Mouse (Mus musculus): ENCODE results near the gene Tnfsf13. TPM values are rescaled to one million over a fixed set of nuclear protein-coding genes. Genes with fewer than 3 reads are reported as not detected.
"Not testable (repeated sequence)": the region's sequence is repeated elsewhere in the genome, so short reads cannot be mapped to it uniquely, and the experiment has no call there.

Tnfsf13 gene
- polyA plus RNA-seq, 1 experiment from 2014 or later: 0.55 TPM

- Histone ChIP-seq H3K4me2 (replicated peaks) (no peak overlapping the region), H3K4me3 (replicated peaks; ENCODE audit: low read length) (no peak overlapping the region), H3K9me3 (ENCODE audit: control insufficient read depth, low read length) (no peaks in the 10 kb centered on the region), H3K36me3 (replicated peaks; ENCODE audit: control insufficient read depth, insufficient read depth) (no peaks in the 10 kb centered on the region), H3K9ac (no peak overlapping the region), H3K27me3 (ENCODE audit: control insufficient read depth, insufficient read depth, low read length) (no peaks in the 10 kb centered on the region), H3K27ac (no peak overlapping the region), H3K4me1 (replicated peaks; ENCODE audit: control insufficient read depth, insufficient read depth, low read length) (no peaks in the 10 kb centered on the region)
- DNase-seq (ENCODE audit: low spot score) (no peak), ATAC-seq (ENCODE audit: low FRiP score) (no peak)
- 88% methylated on average over 4 of the region's 4 CpGs for WGBS
Observed at GRCm38 (mm10) chr11:69707873-69708381, 22.3 kb upstream of the Tnfsf13 start.

DNA sequence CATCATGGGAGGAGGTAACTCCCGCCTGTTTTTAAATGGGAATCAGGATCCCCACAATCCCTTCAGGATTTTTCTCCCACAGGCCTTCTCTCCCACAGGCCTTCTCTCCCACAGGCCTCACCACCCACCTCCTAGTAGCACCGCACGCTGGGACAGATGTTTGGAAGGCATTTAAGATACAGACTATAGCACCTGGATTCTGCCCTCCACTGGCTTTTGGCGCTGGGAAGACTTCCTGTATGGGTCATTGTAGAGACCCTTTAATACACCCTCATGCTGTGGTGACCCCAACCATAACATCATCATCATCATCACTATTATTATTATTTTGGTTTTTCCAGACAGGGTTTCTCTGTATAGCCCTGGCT is 21.9 kb upstream of the Tnfsf13 start:
- H3K27ac ChIP-seq: no peak overlapping the region

DNA sequence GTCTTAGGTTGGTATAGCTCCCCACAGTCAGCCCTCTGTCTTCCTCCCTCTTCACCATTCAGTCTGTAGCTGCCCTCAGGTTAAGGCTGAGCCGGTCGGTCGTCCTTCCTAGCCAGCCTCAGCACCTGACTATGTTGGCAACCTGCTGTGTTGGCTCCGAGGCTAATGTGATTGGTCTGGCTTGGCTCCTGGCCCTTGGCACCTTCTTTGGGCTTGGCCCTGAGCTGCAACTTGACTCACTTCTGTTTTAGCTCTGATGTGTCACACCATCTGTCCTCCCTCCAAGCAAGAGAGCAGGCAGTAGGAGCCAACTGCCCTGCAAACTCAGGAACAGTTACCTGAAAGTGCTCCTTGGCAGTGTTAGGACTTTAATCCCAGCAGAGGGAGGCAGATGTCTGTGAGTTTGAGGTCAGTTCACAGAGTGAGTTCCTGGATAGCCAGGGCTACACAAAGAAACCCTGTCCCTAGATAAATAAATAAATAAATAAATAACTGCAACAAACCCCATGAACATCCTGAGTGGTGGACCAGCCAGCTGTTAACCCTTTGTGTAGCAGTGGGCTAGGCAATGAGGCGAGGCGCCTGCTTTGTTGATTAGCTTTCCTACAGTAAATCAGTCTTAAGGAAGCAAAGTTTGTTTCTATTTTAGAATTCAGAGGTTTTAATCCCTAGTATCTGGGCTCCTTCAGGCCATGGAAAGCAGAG is 21.3 kb upstream of the Tnfsf13 start:
- Histone ChIP-seq H3K4me3 (replicated peaks; ENCODE audit: low read length) (no peak overlapping the region), H3K27ac (no peak overlapping the region), H3K4me2 (replicated peaks) (no peak overlapping the region), H3K4me1 (replicated peaks; ENCODE audit: control insufficient read depth, insufficient read depth, low read length) (no peaks in the 10 kb centered on the region), H3K9ac (no peak overlapping the region), H3K27me3 (ENCODE audit: control insufficient read depth, insufficient read depth, low read length) (no peaks in the 10 kb centered on the region), H3K9me3 (ENCODE audit: control insufficient read depth, low read length) (no peaks in the 10 kb centered on the region), H3K36me3 (replicated peaks; ENCODE audit: control insufficient read depth, insufficient read depth) (no peaks in the 10 kb centered on the region)
- ATAC-seq (ENCODE audit: low FRiP score) (no peak), DNase-seq (ENCODE audit: low spot score) (no peak)
- WGBS: 50% methylated on average over 6 of the region's 6 CpGs

More for the DNA sequence above, 21.9 kb upstream of the Tnfsf13 start:
- 92% methylated on average over 4 of the region's 4 CpGs for WGBS
- Histone ChIP-seq H3K27me3 (ENCODE audit: control insufficient read depth, insufficient read depth, low read length) (no peaks in the 10 kb centered on the region), H3K4me1 (replicated peaks; ENCODE audit: control insufficient read depth, insufficient read depth, low read length) (no peaks in the 10 kb centered on the region), H3K36me3 (replicated peaks; ENCODE audit: control insufficient read depth, insufficient read depth) (no peaks in the 10 kb centered on the region), H3K9me3 (ENCODE audit: control insufficient read depth, low read length) (no peaks in the 10 kb centered on the region), H3K9ac (no peak overlapping the region), H3K4me3 (replicated peaks; ENCODE audit: low read length) (no peak overlapping the region), H3K4me2 (replicated peaks) (no peak overlapping the region)
- no peak for ATAC-seq (ENCODE audit: low FRiP score)
- no peak for DNase-seq (ENCODE audit: low spot score)

DNA sequence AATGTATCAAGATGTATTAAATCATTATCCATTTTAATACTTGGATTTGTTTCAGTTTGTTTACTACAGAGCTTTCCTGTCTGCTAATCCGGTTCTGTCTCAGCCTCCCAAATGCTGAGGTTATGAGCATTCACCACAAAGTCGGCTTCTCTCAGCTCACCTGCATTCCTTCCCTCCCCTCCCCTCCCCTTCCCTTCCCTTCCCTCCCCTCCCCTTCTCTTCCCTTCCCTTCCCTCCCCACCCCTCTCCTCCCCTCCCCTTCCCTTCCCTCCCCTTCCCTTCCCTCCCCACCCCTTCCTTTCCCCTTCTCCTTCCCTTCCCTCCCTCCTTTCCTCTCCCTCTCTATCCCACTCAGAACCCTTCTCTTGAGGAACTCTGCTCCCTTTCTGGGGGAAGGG is 19.0 kb upstream of the Tnfsf13 start:
- Histone ChIP-seq H3K36me3 (replicated peaks; ENCODE audit: control insufficient read depth, insufficient read depth) (no peaks in the 10 kb centered on the region), H3K4me1 (replicated peaks; ENCODE audit: control insufficient read depth, insufficient read depth, low read length) (no peaks in the 10 kb centered on the region), H3K4me3 (replicated peaks; ENCODE audit: low read length) (no peak overlapping the region), H3K27me3 (ENCODE audit: control insufficient read depth, insufficient read depth, low read length) (no peaks in the 10 kb centered on the region), H3K27ac (no peak overlapping the region), H3K9me3 (ENCODE audit: control insufficient read depth, low read length) (no peaks in the 10 kb centered on the region), H3K9ac (no peak overlapping the region), H3K4me2 (replicated peaks) (no peak overlapping the region)
- DNase-seq (ENCODE audit: low spot score) (no peak), ATAC-seq (ENCODE audit: low FRiP score) (no peak)
- WGBS: 57% methylated on average over 2 of the region's 2 CpGs

- Histone ChIP-seq H3K9ac (no peak overlapping the region), H3K27me3 (ENCODE audit: control insufficient read depth, insufficient read depth, low read length) (no peaks in the 10 kb centered on the region), H3K9me3 (ENCODE audit: control insufficient read depth, low read length) (no peaks in the 10 kb centered on the region), H3K4me1 (replicated peaks; ENCODE audit: control insufficient read depth, insufficient read depth, low read length) (no peaks in the 10 kb centered on the region), H3K4me2 (replicated peaks) (no peak overlapping the region), H3K27ac (no peak overlapping the region), H3K4me3 (replicated peaks; ENCODE audit: low read length) (no peak overlapping the region), H3K36me3 (replicated peaks; ENCODE audit: control insufficient read depth, insufficient read depth) (no peaks in the 10 kb centered on the region)
- ATAC-seq (ENCODE audit: low FRiP score): no peak
- DNase-seq (ENCODE audit: low spot score): no peak
- 67% methylated on average over 8 of the region's 8 CpGs for WGBS
Observed at GRCm38 (mm10) chr11:69703814-69704612, 18.4 kb upstream of the Tnfsf13 start.

DNA sequence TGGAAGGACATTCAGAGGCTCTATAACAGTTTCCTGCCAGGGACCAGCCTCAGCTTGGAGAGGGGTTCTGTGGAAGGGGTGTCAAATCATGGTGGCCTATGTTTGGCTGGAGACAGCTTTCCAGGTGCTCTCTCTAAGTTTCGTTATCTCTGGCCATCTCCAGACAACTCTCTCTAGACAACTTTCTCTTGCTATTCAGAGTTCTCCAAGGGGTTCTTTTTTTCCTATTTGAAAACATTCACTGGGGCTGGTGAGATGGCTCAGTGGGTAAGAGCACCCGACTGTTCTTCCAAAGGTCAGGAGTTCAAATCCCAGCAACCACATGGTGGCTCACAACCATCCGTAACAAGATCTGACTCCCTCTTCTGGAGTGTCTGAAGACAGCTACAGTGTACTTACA is 17.8 kb upstream of the Tnfsf13 start:
- H3K4me1 ChIP-seq (replicated peaks; ENCODE audit: control insufficient read depth, insufficient read depth, low read length); H3K27me3 ChIP-seq (ENCODE audit: control insufficient read depth, insufficient read depth, low read length); H3K4me3 ChIP-seq (replicated peaks; ENCODE audit: low read length); H3K9me3 ChIP-seq (ENCODE audit: control insufficient read depth, low read length); H3K27ac ChIP-seq; H3K4me2 ChIP-seq (replicated peaks); DNase-seq (ENCODE audit: low spot score); H3K36me3 ChIP-seq (replicated peaks; ENCODE audit: control insufficient read depth, insufficient read depth); H3K9ac ChIP-seq; ATAC-seq (ENCODE audit: low FRiP score): not testable (repeated sequence)
- WGBS: 56% methylated on average over 2 of the region's 3 CpGs

DNA sequence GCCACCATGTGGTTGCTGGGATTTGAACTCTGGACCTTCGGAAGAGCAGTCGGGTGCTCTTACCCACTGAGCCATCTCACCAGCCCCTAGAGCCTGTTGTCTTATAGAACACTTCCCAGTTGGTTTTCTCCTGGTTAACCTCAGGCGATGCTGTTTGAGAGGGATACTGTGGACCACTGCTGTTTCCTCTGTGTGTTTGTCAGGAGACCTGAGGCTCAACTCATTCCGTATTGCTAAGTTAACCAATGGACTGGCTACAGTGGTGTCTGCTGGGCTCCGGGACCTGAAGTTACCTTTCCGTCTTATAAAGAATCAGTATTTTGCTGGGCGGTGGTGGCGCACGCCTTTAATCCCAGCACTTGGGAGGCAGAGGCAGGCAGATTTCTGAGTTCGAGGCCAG is 17.3 kb upstream of the Tnfsf13 start:
- not testable (repeated sequence) for H3K4me3 ChIP-seq (replicated peaks; ENCODE audit: low read length); ATAC-seq (ENCODE audit: low FRiP score); DNase-seq (ENCODE audit: low spot score); H3K36me3 ChIP-seq (replicated peaks; ENCODE audit: control insufficient read depth, insufficient read depth); H3K4me2 ChIP-seq (replicated peaks); H3K9me3 ChIP-seq (ENCODE audit: control insufficient read depth, low read length); H3K27me3 ChIP-seq (ENCODE audit: control insufficient read depth, insufficient read depth, low read length); H3K9ac ChIP-seq; H3K4me1 ChIP-seq (replicated peaks; ENCODE audit: control insufficient read depth, insufficient read depth, low read length); H3K27ac ChIP-seq
- 95% methylated on average over 10 of the region's 10 CpGs for WGBS

GRCm38 (mm10) chr11:69699595-69699994 is 14.0 kb upstream of the Tnfsf13 start:
- ATAC-seq (ENCODE audit: low FRiP score): no peak
- Histone ChIP-seq H3K4me1 (replicated peaks; ENCODE audit: control insufficient read depth, insufficient read depth, low read length) (peaks cover 3% of the 10 kb centered on the region; the same call in 1 of the 2 replicates), H3K4me3 (replicated peaks; ENCODE audit: low read length) (no peak overlapping the region), H3K4me2 (replicated peaks) (no peak overlapping the region), H3K27me3 (ENCODE audit: control insufficient read depth, insufficient read depth, low read length) (no peaks in the 10 kb centered on the region), H3K36me3 (replicated peaks; ENCODE audit: control insufficient read depth, insufficient read depth) (no peaks in the 10 kb centered on the region), H3K9me3 (ENCODE audit: control insufficient read depth, low read length) (no peaks in the 10 kb centered on the region), H3K9ac (no peak overlapping the region), H3K27ac (no peak overlapping the region)
- WGBS: 81% methylated on average over 1 of the region's 1 CpGs
- DNase-seq (ENCODE audit: low spot score): no peak

DNA sequence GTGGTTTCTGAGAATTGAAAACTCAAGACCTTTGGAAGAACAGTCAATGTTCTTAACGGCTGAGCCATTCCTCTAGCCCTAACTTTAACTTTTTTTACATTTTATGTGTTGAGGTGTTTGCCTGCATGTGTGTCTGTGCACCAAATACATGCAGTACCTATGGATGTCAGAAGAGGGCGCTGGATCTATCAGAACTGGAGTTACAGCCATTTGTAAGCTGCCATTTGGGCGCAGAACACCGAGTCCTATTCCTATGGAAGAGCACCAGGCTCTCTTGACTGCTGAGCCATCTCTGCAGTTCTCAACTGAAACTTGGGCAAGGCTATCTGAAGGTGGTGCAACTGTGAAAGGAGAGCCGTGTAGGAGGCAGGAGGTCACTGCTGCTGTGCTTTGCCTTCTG is 13.0 kb upstream of the Tnfsf13 start:
- H3K4me1 ChIP-seq (replicated peaks; ENCODE audit: control insufficient read depth, insufficient read depth, low read length): peaks cover 3% of the 10 kb centered on the region; the same call in 1 of the 2 replicates
- no peak overlapping the region for H3K9ac ChIP-seq
- H3K4me3 ChIP-seq (replicated peaks; ENCODE audit: low read length): no peak overlapping the region
- WGBS: 71% methylated on average over 5 of the region's 5 CpGs
- ATAC-seq (ENCODE audit: low FRiP score) (no peak), DNase-seq (ENCODE audit: low spot score) (no peak)
- H3K9me3 ChIP-seq (ENCODE audit: control insufficient read depth, low read length): no peaks in the 10 kb centered on the region
- H3K27ac ChIP-seq: no peak overlapping the region
- H3K36me3 ChIP-seq (replicated peaks; ENCODE audit: control insufficient read depth, insufficient read depth): no peaks in the 10 kb centered on the region
- no peaks in the 10 kb centered on the region for H3K27me3 ChIP-seq (ENCODE audit: control insufficient read depth, insufficient read depth, low read length)
- H3K4me2 ChIP-seq (replicated peaks): no peak overlapping the region
